Mouse (Mus musculus): Measurements from ENCODE around the gene C530008M17Rik.

Gene C530008M17Rik

GRCm38 (mm10) chr5:76832529-76833210 lies 176.4 kb downstream of the C530008M17Rik start:
- in situ Hi-C loops (cut with MboI, MseI): no loop called here

- in situ Hi-C loops (cut with MboI, MseI): no loop called here
These were observed 180.7 kb downstream of the C530008M17Rik start for GRCm38 (mm10) chr5:76837018-76837417.

GRCm38 (mm10) chr5:76839786-76840185 lies 183.5 kb downstream of the C530008M17Rik start:
- in situ Hi-C loops (cut with MboI, MseI): loop anchor here (10.0 kb wide), 1 partner anchor 275 kb away; no protein-coding TSS in a partner anchor

GRCm38 (mm10) chr5:76841859-76842258 lies 185.5 kb downstream of the C530008M17Rik start:
- in situ Hi-C loops (cut with MboI, MseI): loop anchor here (10.0 kb wide), 1 partner anchor 277 kb away; no protein-coding TSS in a partner anchor

GRCm38 (mm10) chr5:76843448-76843847 lies 187.1 kb downstream of the C530008M17Rik start:
- in situ Hi-C loops (cut with MboI, MseI): loop anchor here (10.0 kb wide), 1 partner anchor 279 kb away; no protein-coding TSS in a partner anchor

GRCm38 (mm10) chr5:76843851-76844419 lies 187.6 kb downstream of the C530008M17Rik start:
- in situ Hi-C loops (cut with MboI, MseI): loop anchor here (10.0 kb wide), 1 partner anchor 279 kb away; no protein-coding TSS in a partner anchor

GRCm38 (mm10) chr5:76844618-76845186 lies 188.4 kb downstream of the C530008M17Rik start:
- in situ Hi-C loops (cut with MboI, MseI): loop anchor here (10.0 kb wide), 1 partner anchor 280 kb away; no protein-coding TSS in a partner anchor

GRCm38 (mm10) chr5:76847106-76847505 lies 190.8 kb downstream of the C530008M17Rik start:
- in situ Hi-C loops (cut with MboI, MseI): loop anchor here (10.0 kb wide), 1 partner anchor 282 kb away; no protein-coding TSS in a partner anchor

GRCm38 (mm10) chr5:76851316-76851715 lies 195.0 kb downstream of the C530008M17Rik start:
- in situ Hi-C loops (cut with MboI, MseI): no loop called here

- in situ Hi-C loops (cut with MboI, MseI): no loop called here
These were observed 197.2 kb downstream of the C530008M17Rik start for GRCm38 (mm10) chr5:76853549-76853948.

GRCm38 (mm10) chr5:76855829-76856600 lies 199.7 kb downstream of the C530008M17Rik start:
- in situ Hi-C loops (cut with MboI, MseI): no loop called here

GRCm38 (mm10) chr5:76857103-76858015 lies 201.0 kb downstream of the C530008M17Rik start:
- in situ Hi-C loops (cut with MboI, MseI): no loop called here

GRCm38 (mm10) chr5:76858444-76858843 lies 202.1 kb downstream of the C530008M17Rik start:
- in situ Hi-C loops (cut with MboI, MseI): no loop called here

GRCm38 (mm10) chr5:76866819-76867218 lies 210.5 kb downstream of the C530008M17Rik start:
- in situ Hi-C loops (cut with MboI, MseI): no loop called here

- in situ Hi-C loops (cut with MboI, MseI): no loop called here
These were observed 212.5 kb downstream of the C530008M17Rik start for GRCm38 (mm10) chr5:76868693-76869286.

- in situ Hi-C loops (cut with MboI, MseI): no loop called here
These were observed 213.2 kb downstream of the C530008M17Rik start for GRCm38 (mm10) chr5:76869553-76869952.

GRCm38 (mm10) chr5:76876106-76876758 lies 219.9 kb downstream of the C530008M17Rik start:
- in situ Hi-C loops (cut with MboI, MseI): no loop called here

GRCm38 (mm10) chr5:76884107-76884506 lies 227.8 kb downstream of the C530008M17Rik start:
- in situ Hi-C loops (cut with MboI, MseI): no loop called here

GRCm38 (mm10) chr5:76887011-76887410 lies 230.7 kb downstream of the C530008M17Rik start:
- in situ Hi-C loops (cut with MboI, MseI): no loop called here

- in situ Hi-C loops (cut with MboI, MseI): no loop called here
These were observed 236.3 kb downstream of the C530008M17Rik start for GRCm38 (mm10) chr5:76892608-76893007.

Data from regulatory T cell (primary cell).